Mouse (Mus musculus) lung, embryonic 16.5 days (tissue): ENCODE measurements at regions not wholly inside any gene's neighbourhood (a gene's known extent, or its start where the extent isn't known, plus 50 kb on each side); places are given as distances from the start of the nearest gene placed in this dataset.

ENCODE experiments used
- ATAC-seq: fragments of 200-750 bp; cut with Nextera tagmentation; 2 replicates; pipeline ENCODE4 v1.8.0; 2017; ENCODE audit warnings: low read depth, mild to moderate bottlenecking, moderate library complexity
- H3K27ac ChIP-seq: fragments of 300-500 bp; sonication (generic); 2 replicates; pipeline ENCODE4 v1.5.1; 2014; ENCODE audit warnings: mild to moderate bottlenecking, control low read depth, low read length
- H3K27me3 ChIP-seq: fragments of 300-500 bp; sonication (generic); 2 replicates; pipeline ENCODE4 v1.6.1; 2014; ENCODE audit warnings: low read depth, low read length, mixed read lengths; ENCODE audit not compliant: control insufficient read depth, insufficient read depth
- H3K36me3 ChIP-seq: fragments of 300-500 bp; sonication (generic); 2 replicates; pipeline ENCODE4 v1.6.1; 2014; ENCODE audit warnings: low read length; ENCODE audit not compliant: control insufficient read depth, insufficient read depth
- H3K4me1 ChIP-seq: fragments of 300-500 bp; sonication (generic); replicated peaks from 2 replicates; pipeline ENCODE4 v1.6.1; 2014; ENCODE audit warnings: low read length, mixed read lengths; ENCODE audit not compliant: control insufficient read depth, insufficient read depth
- H3K4me2 ChIP-seq: fragments of 300-500 bp; sonication (generic); 2 replicates; pipeline ENCODE4 v1.6.1; 2014; ENCODE audit warnings: low read depth, low read length, control low read depth
- H3K4me3 ChIP-seq: fragments of 300-500 bp; sonication (generic); 2 replicates; pipeline ENCODE4 v1.5.1; 2014; ENCODE audit warnings: mild to moderate bottlenecking, low read length, control low read depth
- H3K9ac ChIP-seq: fragments of 300-500 bp; sonication (generic); 2 replicates; pipeline ENCODE4 v1.6.1; 2014; ENCODE audit warnings: low read length, control low read depth
- H3K9me3 ChIP-seq: fragments of 300-500 bp; sonication (generic); 2 replicates; pipeline ENCODE4 v1.6.1; 2016; ENCODE audit warnings: low read length; ENCODE audit not compliant: control insufficient read depth
- WGBS: fragments of 180-500 bp; shearing (Covaris S2); extraction: QIAGEN DNeasy Blood & Tissue Kit; methylation state at CpG from one replicate; pipeline ENCODE4 v1.1.7; 2014; 5-methylcytosine and 5-hydroxymethylcytosine counted together

DNA sequence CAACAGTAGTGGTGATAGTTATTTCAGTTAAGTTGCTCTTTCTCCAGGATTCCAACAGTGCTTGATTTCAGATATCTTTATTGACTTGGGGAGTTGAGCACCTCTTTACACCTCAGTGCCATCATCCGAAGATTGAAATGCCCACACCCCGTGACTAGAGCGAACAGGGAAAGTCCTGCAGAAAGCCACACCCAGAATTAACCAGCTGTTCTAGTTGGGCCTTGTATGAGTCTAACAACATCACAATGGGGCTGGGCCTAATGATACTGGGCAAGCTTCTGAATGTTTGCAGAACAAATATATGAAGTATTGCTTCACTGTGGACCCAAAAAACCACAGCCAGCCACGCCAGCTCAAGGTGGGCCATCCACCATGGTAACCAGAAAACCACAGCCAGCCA, 100.1 kb upstream of the Rasgrp1 start:
- no peaks in the 10 kb centered on the region for H3K9me3 ChIP-seq
- peak; percentile 51 for ATAC-seq
- H3K4me3 ChIP-seq, result no peak overlapping the region
- no peak overlapping the region for H3K9ac ChIP-seq
- 64% methylated on average over 4 of the region's 4 CpGs for WGBS
- no peaks in the 10 kb centered on the region for H3K4me1 ChIP-seq
- H3K4me2 ChIP-seq, result no peak overlapping the region
- H3K36me3 ChIP-seq, result no peaks in the 10 kb centered on the region
- H3K27ac ChIP-seq, result no peak overlapping the region
- no peaks in the 10 kb centered on the region for H3K27me3 ChIP-seq

- no peak for ATAC-seq
Observed at GRCm38 (mm10) chr2:117444671-117445070, 101.9 kb upstream of the Rasgrp1 start.

DNA sequence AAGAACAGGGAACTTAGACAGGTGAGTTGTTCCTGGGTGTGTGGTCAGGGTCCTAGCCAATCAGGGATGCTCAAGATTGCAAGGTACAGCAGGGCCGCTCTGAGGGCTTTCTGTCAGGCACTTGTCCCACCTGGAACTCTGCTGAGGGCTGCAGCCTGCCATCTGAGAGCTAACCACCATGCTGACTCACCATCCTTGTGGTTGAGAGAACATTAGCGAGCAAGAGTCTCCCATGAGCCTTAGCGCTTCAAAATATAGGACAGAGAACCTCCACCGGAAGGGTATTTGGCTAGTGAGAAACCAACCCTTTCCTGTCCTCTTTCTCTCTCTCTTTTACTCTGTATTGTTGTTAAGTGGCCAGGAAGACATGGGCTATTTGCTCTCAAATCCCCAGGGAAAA, 104.1 kb upstream of the Rasgrp1 start:
- no peak for ATAC-seq
- no peak overlapping the region for H3K27ac ChIP-seq
- no peaks in the 10 kb centered on the region for H3K27me3 ChIP-seq
- H3K9ac ChIP-seq, result no peak overlapping the region
- H3K4me1 ChIP-seq, result no peaks in the 10 kb centered on the region
- H3K4me3 ChIP-seq, result no peak overlapping the region
- no peak overlapping the region for H3K4me2 ChIP-seq
- no peaks in the 10 kb centered on the region for H3K36me3 ChIP-seq
- H3K9me3 ChIP-seq, result no peaks in the 10 kb centered on the region
- 78% methylated on average over 4 of the region's 4 CpGs for WGBS

More at GRCm38 (mm10) chr2:117444671-117445070, 101.9 kb upstream of the Rasgrp1 start:
- Histone ChIP-seq H3K9ac (no peak overlapping the region), H3K4me2 (no peak overlapping the region), H3K9me3 (no peaks in the 10 kb centered on the region), H3K4me1 (no peaks in the 10 kb centered on the region), H3K27ac (no peak overlapping the region), H3K4me3 (no peak overlapping the region), H3K27me3 (no peaks in the 10 kb centered on the region), H3K36me3 (no peaks in the 10 kb centered on the region)
- 30% methylated on average over 5 of the region's 5 CpGs for WGBS

- Histone ChIP-seq H3K9me3 (no peaks in the 10 kb centered on the region), H3K4me3 (no peak overlapping the region), H3K27me3 (no peaks in the 10 kb centered on the region), H3K9ac (no peak overlapping the region), H3K27ac (no peak overlapping the region), H3K36me3 (no peaks in the 10 kb centered on the region), H3K4me1 (no peaks in the 10 kb centered on the region), H3K4me2 (no peak overlapping the region)
- 54% methylated on average over 7 of the region's 7 CpGs for WGBS
- ATAC-seq, result no peak
Observed at GRCm38 (mm10) chr2:117450172-117450865, 107.5 kb upstream of the Rasgrp1 start.

DNA sequence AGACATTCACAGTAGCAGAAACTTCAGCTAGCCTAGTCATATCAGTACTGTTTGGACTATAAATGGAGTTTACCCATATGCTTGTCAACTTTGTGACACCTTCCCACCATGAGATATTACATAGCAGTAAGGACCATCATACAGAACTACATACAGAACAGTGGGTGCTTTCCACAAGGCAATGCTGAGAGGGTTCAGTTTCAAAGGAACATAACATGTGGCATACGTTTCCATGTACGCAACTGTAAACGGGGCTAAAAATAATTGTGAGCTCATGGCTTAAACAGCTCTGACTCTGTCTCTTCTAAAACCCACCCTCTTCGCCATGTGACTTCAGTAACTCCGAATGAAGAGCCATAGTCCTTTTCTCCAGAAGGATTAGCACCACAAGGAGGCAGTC, 109.0 kb upstream of the Rasgrp1 start:
- H3K27ac ChIP-seq, result no peak overlapping the region

GRCm38 (mm10) chr2:117455021-117455739, 112.4 kb upstream of the Rasgrp1 start:
- Histone ChIP-seq H3K4me2 (no peak overlapping the region), H3K4me3 (no peak overlapping the region), H3K27ac (no peak overlapping the region), H3K9ac (no peak overlapping the region), H3K9me3 (no peaks in the 10 kb centered on the region), H3K27me3 (no peaks in the 10 kb centered on the region), H3K4me1 (peaks cover 2% of the 10 kb centered on the region; the same call in 1 of the 2 replicates), H3K36me3 (no peaks in the 10 kb centered on the region)
- WGBS, result 58% methylated on average over 4 of the region's 4 CpGs
- peak; percentile 84 for ATAC-seq

More for the DNA sequence above, 109.0 kb upstream of the Rasgrp1 start:
- Histone ChIP-seq H3K4me2 (no peak overlapping the region), H3K9me3 (no peaks in the 10 kb centered on the region), H3K36me3 (no peaks in the 10 kb centered on the region), H3K4me3 (no peak overlapping the region), H3K4me1 (no peaks in the 10 kb centered on the region; the same call in 1 of the 2 replicates), H3K27me3 (no peaks in the 10 kb centered on the region), H3K9ac (no peak overlapping the region)
- WGBS, result 52% methylated on average over 5 of the region's 5 CpGs
- no peak for ATAC-seq

- Histone ChIP-seq H3K9ac (no peak overlapping the region), H3K27me3 (no peaks in the 10 kb centered on the region), H3K27ac (no peak overlapping the region), H3K4me1 (peaks cover 2% of the 10 kb centered on the region; the same call in 1 of the 2 replicates), H3K4me2 (no peak overlapping the region), H3K36me3 (no peaks in the 10 kb centered on the region), H3K4me3 (no peak overlapping the region), H3K9me3 (no peaks in the 10 kb centered on the region)
- 51% methylated on average over 7 of the region's 7 CpGs for WGBS
- 0 out of 2 replicates have a peak, but pooled peaks have one; percentile 39 for ATAC-seq
Observed at GRCm38 (mm10) chr2:117455740-117456455, 113.1 kb upstream of the Rasgrp1 start.

DNA sequence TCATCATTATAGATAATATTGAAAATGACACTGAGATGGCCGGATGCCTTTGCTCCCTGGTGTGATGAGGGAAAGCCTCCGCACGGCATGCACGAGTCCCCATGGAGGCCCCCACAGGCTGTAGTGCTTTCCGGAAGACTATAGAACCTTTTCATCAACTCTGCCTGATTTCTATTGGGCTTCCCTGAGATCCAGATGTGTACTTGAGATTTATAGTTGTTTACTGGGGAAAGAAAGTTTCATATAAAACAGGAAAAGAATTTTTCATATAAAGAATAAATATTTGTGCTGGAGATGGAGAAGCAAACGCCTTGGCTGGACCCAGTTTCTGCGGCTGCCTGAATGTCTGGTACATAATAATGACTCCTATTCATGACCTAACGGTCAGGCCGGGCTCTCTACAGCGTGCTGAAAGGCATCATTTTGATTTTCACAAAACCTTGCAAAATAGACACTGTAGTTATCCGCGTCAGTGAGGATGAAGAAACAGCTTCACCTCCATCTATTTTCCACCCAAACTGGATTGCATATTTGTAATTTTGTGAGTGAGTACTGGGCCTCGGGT, 113.7 kb upstream of the Rasgrp1 start:
- Histone ChIP-seq H3K4me3 (no peak overlapping the region), H3K4me1 (peaks cover 2% of the 10 kb centered on the region; the same call in 1 of the 2 replicates), H3K27ac (no peak overlapping the region), H3K9ac (no peak overlapping the region), H3K4me2 (no peak overlapping the region), H3K36me3 (no peaks in the 10 kb centered on the region), H3K27me3 (no peaks in the 10 kb centered on the region), H3K9me3 (no peaks in the 10 kb centered on the region)
- WGBS, result 59% methylated on average over 13 of the region's 13 CpGs
- ATAC-seq, result no peak
